Mouse (Mus musculus) myocyte (in vitro differentiated cells): Measurements from ENCODE around the gene Slc25a11. TPM values are rescaled to one million over a fixed set of nuclear protein-coding genes. Genes with fewer than 3 reads are reported as not detected.

Experiments used
- H3K27me3 ChIP-seq: one replicate; pipeline ENCODE4 v1.6.1; 2011; ENCODE audit not compliant: control insufficient read depth, insufficient read depth, insufficient read length
- H3K36me3 ChIP-seq: one replicate; pipeline ENCODE4 v1.6.1; 2011; ENCODE audit not compliant: control insufficient read depth, insufficient read depth
- H3K4me2 ChIP-seq: one replicate; pipeline ENCODE4 v1.6.1; 2011; ENCODE audit warnings: low read depth, control low read depth
- H3K4me3 ChIP-seq: one replicate; pipeline ENCODE4 v1.5.1; 2011; ENCODE audit warnings: mild to moderate bottlenecking, control low read depth, moderate library complexity
- H3K79me2 ChIP-seq: one replicate; pipeline ENCODE4 v1.6.1; 2011; ENCODE audit not compliant: control insufficient read depth, insufficient read depth
- H3ac ChIP-seq: one replicate; pipeline ENCODE4 v1.6.1; 2011; ENCODE audit not compliant: control insufficient read depth, insufficient read length
- CEBPB ChIP-seq: IDR thresholded peaks from 2 replicates; pipeline ENCODE4 v1.6.1; 2011; ENCODE audit warnings: mild to moderate bottlenecking, moderate library complexity; ENCODE audit not compliant: poor library complexity, insufficient read depth, severe bottlenecking
- E2F4 ChIP-seq: IDR thresholded peaks from one replicate; pipeline ENCODE4 v1.6.1; 2011; ENCODE audit warnings: mild to moderate bottlenecking, control low read depth, moderate library complexity; ENCODE audit not compliant: insufficient read depth
- MAX ChIP-seq: IDR thresholded peaks from one replicate; pipeline ENCODE4 v1.6.1; 2011; ENCODE audit warnings: low read depth, mild to moderate bottlenecking, control low read depth
- MYOD1 ChIP-seq, 3 experiments: IDR thresholded peaks; one replicate each; pipeline ENCODE4 v1.6.1; 2011; ENCODE audit warnings: control low read depth in 2 of 3, low read depth in 2 of 3, mild to moderate bottlenecking in 2 of 3, moderate library complexity in 1 of 3; ENCODE audit not compliant: insufficient read length in 2 of 3, control insufficient read depth in 1 of 3
- MYOG ChIP-seq, 3 experiments: IDR thresholded peaks; one replicate each; pipeline ENCODE4 v1.6.1; 2011; ENCODE audit warnings: control low read depth in 2 of 3, low read depth in 2 of 3, mild to moderate bottlenecking in 2 of 3; ENCODE audit not compliant: insufficient read length in 2 of 3, control insufficient read depth in 1 of 3, insufficient read depth in 1 of 3
- POLR2A ChIP-seq: IDR thresholded peaks from one replicate; pipeline ENCODE4 v1.6.1; 2011; ENCODE audit warnings: low read depth, mild to moderate bottlenecking, control low read depth, moderate library complexity; ENCODE audit not compliant: insufficient read length
- POLR2AphosphoS2 ChIP-seq: IDR thresholded peaks from one replicate; pipeline ENCODE4 v1.6.1; 2011; ENCODE audit warnings: low read depth, control low read depth; ENCODE audit not compliant: insufficient read length
- REST ChIP-seq: IDR thresholded peaks from one replicate; pipeline ENCODE4 v1.6.1; 2011; ENCODE audit warnings: mild to moderate bottlenecking, control low read depth, moderate library complexity; ENCODE audit not compliant: insufficient read depth, insufficient read length
- SRF ChIP-seq: IDR thresholded peaks from one replicate; pipeline ENCODE4 v1.6.1; 2011; ENCODE audit warnings: low read depth; ENCODE audit not compliant: control insufficient read depth, insufficient read length
- TCF12 ChIP-seq: IDR thresholded peaks from one replicate; pipeline ENCODE4 v1.6.1; 2011; ENCODE audit warnings: mild to moderate bottlenecking, control low read depth; ENCODE audit not compliant: poor library complexity, insufficient read depth, severe bottlenecking
- TCF3 ChIP-seq: IDR thresholded peaks from one replicate; pipeline ENCODE4 v1.6.1; 2011; ENCODE audit warnings: low read depth, control low read depth; ENCODE audit not compliant: insufficient read length
- USF1 ChIP-seq: IDR thresholded peaks from one replicate; pipeline ENCODE4 v1.6.1; 2011; ENCODE audit warnings: low read depth, mild to moderate bottlenecking, control low read depth, moderate library complexity
- polyA plus RNA-seq: library from polyadenylated mRNA; unstranded; fragments of >200 nt; fragmentation: generic; extraction: Trizol; gene quantifications from one replicate; pipeline ENCODE4 v1.2.1, GENCODE M21; 2012; ENCODE audit warnings: missing spikeins

Slc25a11 gene
- polyA plus RNA-seq, 1 experiment: 165 TPM

DNA sequence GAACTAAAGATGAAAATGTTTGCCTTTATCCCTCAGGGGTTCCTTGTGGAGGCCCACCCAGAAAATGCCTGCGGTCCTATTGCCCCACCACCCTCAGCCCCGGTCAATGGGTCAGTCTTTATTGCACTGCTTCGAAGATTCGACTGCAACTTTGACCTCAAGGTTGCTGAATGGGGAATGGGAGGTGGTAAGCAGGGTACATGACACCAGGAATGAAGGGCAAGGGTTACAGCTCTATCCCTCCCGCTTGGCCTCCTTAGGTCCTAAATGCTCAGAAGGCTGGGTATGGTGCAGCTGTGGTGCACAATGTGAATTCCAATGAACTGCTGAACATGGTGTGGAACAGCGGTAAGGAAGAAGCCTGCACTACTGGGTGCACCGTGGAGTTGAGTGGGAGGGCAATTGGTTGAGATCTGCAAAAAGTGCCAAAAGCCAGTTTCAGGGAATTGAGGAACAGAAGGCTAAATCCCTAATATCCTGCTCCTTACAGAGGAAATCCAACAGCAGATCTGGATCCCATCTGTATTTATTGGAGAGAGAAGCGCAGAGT, 2.0 kb upstream of the Slc25a11 start:
- no peak overlapping the region for H3ac ChIP-seq
- H3K27me3 ChIP-seq: no peaks in the 10 kb centered on the region
- peaks cover 40% of the 10 kb centered on the region for H3K36me3 ChIP-seq
- H3K4me3 ChIP-seq: no peak overlapping the region
- H3K79me2 ChIP-seq: peaks cover 62% of the 10 kb centered on the region
- H3K4me2 ChIP-seq: peak overlapping the region; percentile 95
- TF ChIP-seq SRF: no peak
- peak; percentile 75 for TF ChIP-seq POLR2AphosphoS2

- peak overlapping the region; percentile 95 for H3K4me2 ChIP-seq
- peak overlapping the region; percentile 62 for H3K4me3 ChIP-seq
- TF ChIP-seq POLR2AphosphoS2: no peak
- no peak for TF ChIP-seq TCF3
- TF ChIP-seq TCF12: no peak
- no peak for TF ChIP-seq REST
- peaks cover 45% of the 10 kb centered on the region for H3K36me3 ChIP-seq
- H3ac ChIP-seq: no peak overlapping the region
- peaks cover 54% of the 10 kb centered on the region for H3K79me2 ChIP-seq
- H3K27me3 ChIP-seq: no peaks in the 10 kb centered on the region
Measured at GRCm38 (mm10) chr11:70648512-70648911, 1.2 kb upstream of the Slc25a11 start.

- peaks cover 48% of the 10 kb centered on the region for H3K79me2 ChIP-seq
- H3K27me3 ChIP-seq: no peaks in the 10 kb centered on the region
- peaks cover 43% of the 10 kb centered on the region for H3K36me3 ChIP-seq
- H3K4me3 ChIP-seq: peak overlapping the region; percentile 62
- H3K4me2 ChIP-seq: peak overlapping the region; percentile 95
- H3ac ChIP-seq: peak overlapping the region; percentile 62
- TF ChIP-seq POLR2AphosphoS2 (peak; percentile 95), TCF3 (no peak), POLR2A (peak; percentile 46), MYOD1 (IDR thresholded peaks at IDR 0.05; ENCODE audit: control insufficient read depth in 1 of 3, insufficient read length in 2 of 3, low read depth in 2 of 3) (no peak), TCF12 (no peak)
Measured at GRCm38 (mm10) chr11:70647716-70648420, 589 bp upstream of the Slc25a11 start.

DNA sequence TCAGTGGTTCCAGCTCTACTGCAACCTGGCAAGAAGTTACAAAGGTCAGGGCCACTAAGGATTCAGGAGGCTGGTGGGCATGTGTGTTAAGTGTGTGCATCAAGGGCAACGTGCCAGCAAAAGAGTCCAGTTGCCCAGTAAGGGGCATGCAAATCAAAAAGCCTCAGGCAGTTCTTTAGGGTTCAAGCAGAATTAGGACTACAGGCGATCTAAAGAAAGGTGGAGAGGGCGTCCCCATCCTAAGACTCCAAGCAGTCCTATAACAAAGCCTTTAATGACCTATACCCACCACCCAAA, 1.1 kb downstream of the Slc25a11 start:
- H3K27me3 ChIP-seq: no peaks in the 10 kb centered on the region
- H3K36me3 ChIP-seq: peaks cover 33% of the 10 kb centered on the region
- no peak for TF ChIP-seq SRF
- TF ChIP-seq CEBPB: no peak
- no peak for TF ChIP-seq TCF3
- TF ChIP-seq TCF12: no peak
- no peak for TF ChIP-seq E2F4
- TF ChIP-seq REST: no peak
- no peak for TF ChIP-seq USF1
- no peak for TF ChIP-seq POLR2AphosphoS2
- TF ChIP-seq POLR2A: no peak
- no peak for TF ChIP-seq MYOG (IDR thresholded peaks at IDR 0.05; ENCODE audit: control insufficient read depth in 1 of 3, insufficient read depth in 1 of 3, insufficient read length in 2 of 3, low read depth in 2 of 3)
- TF ChIP-seq MYOD1 (IDR thresholded peaks at IDR 0.05; ENCODE audit: control insufficient read depth in 1 of 3, insufficient read length in 2 of 3, low read depth in 2 of 3): no peak
- no peak for TF ChIP-seq MAX
- H3K79me2 ChIP-seq: peaks cover 31% of the 10 kb centered on the region
- H3ac ChIP-seq: peak overlapping the region; percentile 62
- H3K4me3 ChIP-seq: peak overlapping the region; percentile 62
- peak overlapping the region; percentile 91 for H3K4me2 ChIP-seq

GRCm38 (mm10) chr11:70645461-70646258, 1.6 kb downstream of the Slc25a11 start:
- H3K36me3 ChIP-seq: peaks cover 28% of the 10 kb centered on the region
- H3K79me2 ChIP-seq: peaks cover 26% of the 10 kb centered on the region
- no peak for TF ChIP-seq TCF12
- no peak for TF ChIP-seq MYOD1 (IDR thresholded peaks at IDR 0.05; ENCODE audit: control insufficient read depth in 1 of 3, insufficient read length in 2 of 3, low read depth in 2 of 3)
- TF ChIP-seq POLR2A: no peak
- no peak for TF ChIP-seq POLR2AphosphoS2
- no peak for TF ChIP-seq E2F4
- TF ChIP-seq USF1: no peak
- TF ChIP-seq TCF3: no peak
- no peak for TF ChIP-seq SRF
- no peak for TF ChIP-seq MYOG (IDR thresholded peaks at IDR 0.05; ENCODE audit: control insufficient read depth in 1 of 3, insufficient read depth in 1 of 3, insufficient read length in 2 of 3, low read depth in 2 of 3)
- no peak for TF ChIP-seq MAX
- TF ChIP-seq CEBPB: no peak
- TF ChIP-seq REST: no peak
- H3K4me3 ChIP-seq: peak overlapping the region; percentile 62
- H3K27me3 ChIP-seq: no peaks in the 10 kb centered on the region
- peak overlapping the region; percentile 91 for H3K4me2 ChIP-seq
- H3ac ChIP-seq: peak overlapping the region; percentile 62
